Mouse (Mus musculus) brain, adult 10 weeks (tissue): ENCODE results near the gene Ell3. TPM values are rescaled to one million over a fixed set of nuclear protein-coding genes. Genes with fewer than 3 reads are reported as not detected.

Source experiments
- polyA plus RNA-seq: library from polyadenylated mRNA; stranded (reverse); fragments of 350-450 nt; fragmentation: Illumina TruSeq; extraction: RNeasy Lipid Tissue Mini Kit (QIAGEN cat#74804); gene quantifications from one replicate; pipeline ENCODE4 v1.2.3, GENCODE M21; 2015; ENCODE audit warnings: low read depth, low replicate concordance

Ell3 gene
- not detected for polyA plus RNA-seq

GRCm38 (mm10) chr2:121444178-121444577 is at the start of gene Ell3:
TSS of gene Ell3 (minus strand) at chr2:121444278.

DNA sequence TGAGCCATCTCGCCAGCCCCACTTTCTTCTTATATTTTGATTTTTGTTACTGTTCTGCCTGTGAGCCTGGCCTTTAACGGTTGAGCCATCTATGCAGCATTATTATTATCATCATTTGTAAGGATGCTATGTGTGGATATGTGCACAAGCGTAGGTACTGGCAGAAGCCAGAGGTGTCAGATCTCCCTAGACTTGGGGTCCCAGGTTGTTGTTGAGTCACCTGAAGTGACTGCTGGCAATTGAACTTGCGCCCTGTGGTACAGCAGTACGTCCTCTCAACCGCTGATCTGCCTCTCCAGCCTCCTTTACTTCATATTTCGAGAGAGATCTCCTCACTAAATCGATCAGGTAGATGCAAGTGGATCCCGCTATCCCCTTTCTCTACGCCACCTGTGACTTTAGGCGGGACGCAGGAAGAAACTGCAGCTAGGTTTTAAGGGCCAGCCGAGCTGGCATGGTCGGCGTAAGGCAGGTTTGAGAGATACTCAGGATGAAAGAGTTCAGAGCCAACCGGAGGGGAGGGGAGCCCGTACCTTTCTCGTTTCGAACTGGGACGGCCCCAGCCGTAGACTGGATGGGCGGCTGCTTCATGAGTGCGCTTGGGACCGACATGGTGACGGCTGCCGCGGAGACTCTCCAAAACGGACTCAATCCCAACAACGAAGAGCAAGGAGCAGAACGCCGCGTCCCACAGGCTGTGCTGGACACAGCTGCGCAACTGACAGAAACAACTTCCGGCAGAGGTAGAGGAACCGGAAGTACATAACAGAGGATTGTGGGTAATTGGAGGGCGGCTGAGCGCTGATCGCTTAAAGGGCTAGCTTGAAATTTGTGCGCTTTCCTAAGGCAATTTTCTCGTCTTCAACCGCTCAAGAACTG is 29.5 kb upstream of the Ell3 start, which contains the start of gene Mfap1b:
Gene Mfap1b (minus strand): TSS at position 767 of the 879 bp plus-strand sequence.

GRCm38 (mm10) chr2:121456692-121457642 is 12.9 kb upstream of the Ell3 start, which contains the start of gene Serinc4:
TSS of gene Serinc4 (minus strand) at chr2:121456781.

DNA sequence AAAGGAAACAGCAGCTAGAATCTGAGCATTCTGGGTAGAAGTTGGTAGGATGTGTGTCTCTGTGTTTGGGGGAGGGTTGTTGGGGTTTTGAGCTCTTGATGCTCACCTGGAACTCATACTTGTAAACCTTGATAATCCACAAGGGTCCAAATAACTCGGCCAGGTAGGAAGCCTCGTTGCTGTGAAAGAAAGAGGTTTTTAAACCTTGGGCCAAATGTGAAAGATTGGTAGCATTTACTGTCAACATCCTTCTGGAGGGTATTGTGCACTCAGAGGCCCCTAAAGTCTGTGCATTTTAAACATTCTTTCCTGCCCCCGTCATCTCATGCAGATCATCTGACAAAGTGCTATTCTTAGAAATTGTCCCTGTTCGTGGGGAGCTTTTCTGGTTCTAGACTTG is 8.9 kb upstream of the Ell3 start, which contains the start of gene Hypk:
Gene Hypk (plus strand): TSS at position 301 of the 400 bp plus-strand sequence.

DNA sequence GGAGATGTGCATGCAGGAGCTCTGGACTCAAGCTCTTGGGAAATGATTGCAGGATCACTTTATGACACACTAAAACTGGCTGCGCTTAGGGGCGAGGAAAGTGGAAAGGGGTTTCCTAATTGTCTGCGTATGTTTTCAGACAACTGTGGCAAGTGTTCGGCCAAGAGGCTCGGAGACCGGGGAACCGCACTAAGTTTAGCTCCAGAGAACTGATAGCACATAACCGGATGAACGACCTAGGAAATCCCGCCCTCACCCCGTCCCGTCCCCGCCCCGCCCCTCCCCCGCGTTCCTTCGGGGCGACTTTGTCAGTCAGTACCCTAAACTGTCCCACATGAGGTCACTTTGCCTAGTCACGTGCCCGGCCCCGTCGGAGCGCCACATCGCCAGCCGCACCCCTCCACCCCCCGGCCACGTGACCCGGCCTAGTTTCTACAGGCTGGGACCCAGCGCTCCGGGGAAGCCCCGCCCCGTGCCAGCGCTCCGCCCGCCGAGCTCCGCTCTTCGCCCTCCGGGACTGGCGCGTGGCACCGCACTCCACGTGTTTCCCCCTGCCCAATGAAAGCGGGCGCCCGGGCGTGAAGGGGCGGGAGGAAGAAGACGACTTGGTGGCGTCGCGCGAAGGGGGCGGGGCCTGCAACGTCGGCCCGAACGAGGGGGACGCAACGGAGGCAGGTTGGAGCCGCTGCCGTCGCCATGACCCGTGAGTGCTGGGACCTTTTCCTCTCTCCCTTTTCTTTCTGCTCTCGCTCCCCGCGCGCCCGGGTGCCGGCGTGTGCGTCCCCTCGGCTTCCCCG is 4.9 kb upstream of the Ell3 start, which contains the start of gene Serf2:
Gene Serf2 (plus strand): TSS at position 457 of the 797 bp plus-strand sequence.

DNA sequence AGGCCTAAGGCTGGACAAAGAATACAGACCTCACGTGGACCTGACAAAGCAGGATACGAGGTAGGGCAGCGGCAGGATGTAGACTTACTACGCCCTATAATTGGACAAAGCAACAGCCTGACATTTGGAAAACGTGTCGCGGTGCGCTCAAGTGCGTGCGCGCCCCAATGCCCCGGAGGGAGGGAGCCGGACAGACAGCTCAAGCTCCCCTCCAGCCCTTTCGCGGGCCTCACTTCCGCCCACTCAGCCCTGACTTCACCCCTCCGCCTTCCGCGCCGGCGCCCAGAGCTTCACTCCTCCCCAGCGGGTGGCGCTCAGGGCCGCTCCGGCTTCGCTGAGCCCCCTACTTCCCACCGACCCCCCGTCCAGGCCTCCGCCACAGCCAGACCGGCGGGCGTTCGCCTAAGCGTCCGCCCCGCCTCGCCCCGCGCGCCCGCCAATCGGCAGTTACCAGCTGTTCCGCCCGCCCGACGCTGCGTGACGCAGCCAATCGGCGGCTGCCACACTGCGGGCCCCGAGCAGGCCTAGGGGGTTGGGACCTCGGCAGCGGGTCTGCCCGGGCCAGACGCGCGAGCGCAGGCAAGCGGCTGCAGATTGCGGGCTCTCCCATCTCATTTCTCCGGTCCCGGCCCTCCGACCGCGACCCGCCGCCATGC is 30.6 kb downstream of the Ell3 start, which contains the start of the genes Pdia3 and Catsper2:
Gene Pdia3 (plus strand): TSS at position 389 of the 656 bp plus-strand sequence.
Gene Catsper2 (minus strand): TSS at position 406 of the 656 bp plus-strand sequence.

Other genes with a start within 250 kb of the Ell3 start
- gene Trp53bp1, start 172.9 kb downstream of the Ell3 start, polyA plus RNA-seq: 59.2 TPM
- gene Map1a, start 154.7 kb downstream of the Ell3 start, polyA plus RNA-seq: 275 TPM
- gene Ppip5k1, start 88.9 kb downstream of the Ell3 start, polyA plus RNA-seq: 84.3 TPM
- 338 TPM for gene Ckmt1, start 86.6 kb downstream of the Ell3 start, polyA plus RNA-seq
- 0.31 TPM for gene Strc, start 57.1 kb downstream of the Ell3 start, polyA plus RNA-seq
- gene Pdia3, start 30.5 kb downstream of the Ell3 start, polyA plus RNA-seq: 198 TPM
- gene Catsper2, start 30.5 kb downstream of the Ell3 start, polyA plus RNA-seq: 3.2 TPM
- 378 TPM for gene Serf2, start 4.9 kb upstream of the Ell3 start, polyA plus RNA-seq
- 17.9 TPM for gene Hypk, start 9.0 kb upstream of the Ell3 start, polyA plus RNA-seq
- 0.34 TPM for gene Serinc4, start 12.5 kb upstream of the Ell3 start, polyA plus RNA-seq
- gene Mfap1b, start 29.8 kb upstream of the Ell3 start, polyA plus RNA-seq: 45.6 TPM
- gene Mfap1a, start 62.4 kb upstream of the Ell3 start, polyA plus RNA-seq: 27.1 TPM
- gene Wdr76, start 62.4 kb upstream of the Ell3 start, polyA plus RNA-seq: 2.9 TPM